Mouse (Mus musculus): Measurements from ENCODE around the gene Kat5.

The Kat5 gene

DNA sequence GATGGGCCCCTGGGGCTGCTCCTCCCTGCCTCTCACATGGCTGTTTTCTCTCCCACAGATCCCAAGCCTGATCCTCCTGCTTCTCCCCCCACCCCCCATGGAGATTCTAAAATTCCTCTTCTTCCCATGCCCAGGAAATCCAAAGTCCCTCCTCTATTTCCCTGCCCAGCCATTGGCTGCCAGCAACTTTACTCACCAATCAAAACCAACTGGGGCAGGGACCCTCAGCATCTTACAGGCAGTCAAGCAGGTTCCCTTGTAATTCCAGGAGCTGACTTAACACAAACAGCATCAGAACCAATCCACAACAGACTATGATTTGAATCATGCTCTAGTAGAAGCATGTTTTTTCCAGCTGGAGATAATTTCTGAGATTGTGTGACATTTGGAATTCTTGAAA, 19.9 kb upstream of the Kat5 start:
- no peak for DNase-seq (ENCODE audit: low spot score)

DNA sequence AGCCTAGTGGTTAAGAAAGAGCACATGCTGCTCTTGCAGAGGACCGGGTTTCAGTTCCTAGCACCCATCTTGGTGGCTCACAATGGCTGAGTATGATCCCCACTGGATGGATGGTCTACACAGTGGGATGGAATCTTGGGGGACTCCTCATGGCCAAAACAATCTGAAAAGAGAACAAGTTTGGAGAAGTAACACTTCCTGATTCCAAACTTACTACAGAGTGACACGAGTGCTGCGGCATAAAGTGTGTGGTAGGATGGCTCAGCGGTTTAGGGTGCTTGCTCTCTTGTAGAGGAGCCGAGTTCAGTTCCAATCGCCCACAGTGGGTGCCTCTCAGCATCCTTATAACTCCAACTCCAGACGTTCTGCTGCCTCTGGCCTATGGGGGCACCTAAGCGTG, 15.3 kb upstream of the Kat5 start:
- DNase-seq (ENCODE audit: low spot score): no peak

DNA sequence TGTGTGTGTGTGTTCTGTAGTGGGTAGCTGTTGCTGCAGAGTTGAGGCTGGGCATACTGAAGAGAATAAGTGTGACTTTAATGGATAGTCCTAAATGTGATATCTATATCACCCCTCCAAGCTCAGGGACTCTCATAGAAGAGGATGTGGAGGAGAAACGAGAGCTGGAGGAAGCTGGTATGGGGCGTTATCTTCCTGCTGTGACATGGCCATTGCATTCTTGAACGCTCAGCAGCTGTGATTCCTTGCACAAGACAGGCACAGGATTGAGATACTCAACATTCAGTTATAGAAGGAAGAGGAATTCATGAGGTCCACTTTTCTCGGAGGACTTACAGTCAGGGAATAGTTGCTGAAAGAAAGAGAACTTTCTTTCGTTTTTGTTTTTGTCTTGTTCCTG, 11.8 kb upstream of the Kat5 start:
- DNase-seq (ENCODE audit: low spot score): no peak

- no peak for DNase-seq (ENCODE audit: low spot score)
Measured at GRCm38 (mm10) chr19:5620007-5620406, 10.0 kb upstream of the Kat5 start.

DNA sequence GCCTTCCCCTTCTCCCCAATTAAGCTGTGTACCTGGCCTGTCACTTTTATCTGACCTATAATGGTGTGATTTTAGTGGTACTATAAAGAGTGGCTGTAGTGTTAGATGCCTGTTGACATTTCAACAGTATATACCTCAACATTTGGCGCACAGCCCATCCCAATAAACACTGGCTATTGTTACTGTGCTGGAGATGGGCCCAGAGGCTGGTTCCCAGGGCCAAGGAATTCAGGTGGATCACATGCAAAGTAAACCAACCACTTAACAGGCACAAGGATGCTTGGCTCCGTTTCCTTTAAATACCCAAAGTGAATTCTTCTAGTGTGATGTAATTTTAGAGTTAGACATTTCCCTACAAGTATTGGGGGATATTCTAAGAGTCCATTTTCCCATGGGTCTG, 4.9 kb upstream of the Kat5 start:
- DNase-seq (ENCODE audit: low spot score): no peak

- no peak for DNase-seq (ENCODE audit: low spot score)
Measured at GRCm38 (mm10) chr19:5612762-5613411, 2.9 kb upstream of the Kat5 start.

- DNase-seq (ENCODE audit: low spot score): no peak
Measured at GRCm38 (mm10) chr19:5611973-5612372, 1.9 kb upstream of the Kat5 start.

DNA sequence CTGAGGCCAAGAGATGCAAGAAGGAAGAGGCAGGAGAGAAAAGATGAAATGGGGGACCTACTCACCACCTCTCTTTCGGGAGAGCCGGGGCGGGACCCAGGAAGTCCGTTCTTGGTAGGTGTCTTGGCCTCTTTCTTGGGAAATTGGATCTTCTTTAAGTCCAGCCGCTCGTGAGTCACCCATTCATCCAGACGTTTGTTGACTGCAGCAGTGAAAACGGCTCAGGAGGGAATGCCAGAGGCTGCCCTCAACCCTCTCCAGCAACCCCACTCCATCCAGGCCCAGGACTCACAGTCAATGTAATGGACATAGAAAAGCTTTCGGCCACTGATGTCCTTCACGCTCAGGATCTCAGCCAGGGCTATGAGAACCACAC, 878 bp downstream of the Kat5 start:
- no peak for DNase-seq (ENCODE audit: low spot score)

DNA sequence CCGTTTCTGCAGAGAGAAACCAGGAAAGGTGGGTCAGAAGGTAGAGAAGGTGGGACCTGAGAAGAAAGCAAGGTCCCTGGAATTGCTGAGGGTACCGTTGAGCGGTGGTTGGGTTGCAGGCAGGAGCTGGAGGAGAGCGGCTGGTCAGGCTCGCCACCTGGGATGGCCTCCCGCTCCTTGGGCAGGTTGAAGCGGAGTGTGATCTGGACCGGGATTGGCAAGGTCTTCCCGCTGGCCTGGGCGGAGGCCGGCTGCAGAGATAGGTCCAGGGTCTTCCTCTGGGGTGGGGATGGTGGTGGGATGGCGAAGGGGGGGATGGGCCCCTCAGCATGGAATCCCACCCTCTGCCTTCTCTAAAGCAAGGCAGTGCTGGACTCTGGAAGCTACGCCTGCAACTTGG, 1.3 kb downstream of the Kat5 start:
- no peak for DNase-seq (ENCODE audit: low spot score)

- DNase-seq (ENCODE audit: low spot score): no peak
Measured at GRCm38 (mm10) chr19:5607705-5608410, 2.2 kb downstream of the Kat5 start.

DNA sequence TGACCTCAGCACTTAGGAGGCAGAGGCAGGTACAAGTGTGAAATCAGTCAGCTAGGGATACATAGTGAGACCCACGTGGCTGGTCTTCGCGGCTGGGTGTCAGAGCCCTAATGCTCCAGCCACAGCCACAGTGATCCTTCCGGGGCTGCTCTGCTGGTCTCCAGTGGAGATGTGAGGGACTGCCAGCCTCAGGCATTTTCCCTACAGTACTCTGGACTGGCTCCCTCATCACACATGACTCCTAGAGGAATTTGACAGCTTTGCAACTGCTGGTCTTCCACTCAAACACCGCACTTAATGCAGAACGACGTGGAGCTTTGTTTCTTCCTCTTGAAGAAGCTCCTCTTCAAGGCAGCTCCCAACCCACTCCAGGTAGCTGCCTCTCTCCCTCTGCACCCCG, 3.8 kb downstream of the Kat5 start:
- no peak for DNase-seq (ENCODE audit: low spot score)

- no peak for DNase-seq (ENCODE audit: low spot score)
Measured at GRCm38 (mm10) chr19:5605126-5605525, 4.9 kb downstream of the Kat5 start.

- DNase-seq (ENCODE audit: low spot score): no peak
Measured at GRCm38 (mm10) chr19:5603664-5604063, 6.4 kb downstream of the Kat5 start.

GRCm38 (mm10) chr19:5601752-5602541, 8.1 kb downstream of the Kat5 start, which contains the start of gene Rnaseh2c:
Gene Rnaseh2c (plus strand): TSS chr19:5601873.
- peak; percentile 57 for DNase-seq (ENCODE audit: low spot score)

GRCm38 (mm10) chr19:5599224-5599623, 10.8 kb downstream of the Kat5 start:
- DNase-seq (ENCODE audit: low spot score): no peak

DNA sequence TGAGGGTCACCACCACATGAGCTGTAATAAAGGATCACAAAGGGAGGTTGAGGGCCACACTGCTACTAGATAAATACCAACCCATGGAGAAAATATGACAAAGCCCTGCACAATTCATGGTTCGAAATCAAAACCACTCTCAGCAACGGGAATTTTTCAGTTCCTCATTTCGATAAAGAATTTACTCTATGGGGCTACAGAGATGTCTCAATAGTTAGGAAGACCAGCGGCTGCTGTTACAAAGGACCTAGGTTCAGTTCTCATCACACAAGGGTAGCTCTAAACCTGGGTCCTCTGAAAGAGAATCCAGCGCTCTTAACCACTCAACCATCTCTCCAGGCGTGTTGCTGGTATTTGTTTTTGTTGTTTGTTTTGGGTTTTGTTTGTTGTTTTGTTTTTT, 18.1 kb downstream of the Kat5 start:
- no peak for DNase-seq (ENCODE audit: low spot score)

DNA sequence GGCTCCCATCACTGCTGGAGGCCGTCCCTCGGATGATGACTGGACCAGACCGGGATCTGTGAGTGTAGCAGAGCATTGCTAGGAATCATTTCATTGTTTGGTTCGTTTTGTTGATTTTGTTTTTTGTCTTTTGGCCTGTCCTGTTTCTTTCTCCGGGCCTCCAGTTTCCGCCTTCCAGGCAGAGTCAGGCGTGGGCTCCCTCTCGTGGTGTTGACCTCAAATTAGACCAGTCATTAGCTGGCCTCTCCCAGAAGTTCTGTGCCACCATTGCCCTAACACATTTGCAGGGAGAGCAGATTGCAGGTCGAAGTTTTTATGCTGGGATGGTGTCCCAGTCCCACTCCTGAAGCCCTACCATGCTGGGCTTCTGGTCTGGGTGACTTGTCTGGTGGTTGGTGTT, 20.9 kb downstream of the Kat5 start:
- DNase-seq (ENCODE audit: low spot score): no peak

DNA sequence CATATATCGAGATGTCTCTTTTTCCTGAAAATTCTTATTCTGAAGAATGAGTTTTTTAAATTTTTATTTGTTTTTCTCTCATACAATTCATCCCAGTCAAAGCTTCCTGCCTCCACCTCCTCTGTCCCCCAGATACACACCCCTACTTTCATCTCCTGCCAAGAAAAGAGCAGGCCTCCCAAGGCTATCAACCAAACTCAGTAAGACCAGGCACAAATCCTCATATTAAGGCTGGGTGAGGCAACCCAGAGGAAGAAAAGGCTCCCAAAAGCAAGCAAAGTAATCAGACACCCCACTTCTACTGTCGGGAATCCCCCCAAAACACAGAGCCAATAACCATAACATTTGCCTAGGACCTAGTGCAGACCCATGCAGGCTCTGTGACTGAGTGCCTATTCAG, 28.0 kb downstream of the Kat5 start:
- no peak for DNase-seq (ENCODE audit: low spot score)

DNA sequence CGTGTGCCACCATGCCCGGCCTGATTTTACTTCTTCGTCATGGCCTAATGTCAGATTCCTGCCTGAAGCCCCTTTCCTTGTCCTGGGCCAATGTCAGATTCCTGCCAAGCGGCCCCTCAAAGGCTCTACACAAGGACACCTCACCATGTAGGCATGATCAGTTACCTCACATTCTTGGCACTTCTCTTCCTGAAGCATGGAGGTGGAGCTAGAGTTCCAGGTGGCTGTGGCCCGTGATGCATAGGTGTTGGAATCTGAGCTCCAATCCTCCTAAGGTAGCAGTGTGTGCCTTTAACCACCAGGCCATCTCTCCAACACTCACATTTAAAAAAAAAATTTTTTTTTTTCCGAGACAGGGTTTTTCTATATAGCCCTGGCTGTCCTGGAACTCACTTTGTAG, 29.3 kb downstream of the Kat5 start:
- no peak for DNase-seq (ENCODE audit: low spot score)

- DNase-seq (ENCODE audit: low spot score): no peak
Measured at GRCm38 (mm10) chr19:5579971-5580370, 30.1 kb downstream of the Kat5 start.

GRCm38 (mm10) chr19:5575336-5575735, 34.7 kb downstream of the Kat5 start:
- no peak for DNase-seq (ENCODE audit: low spot score)

DNA sequence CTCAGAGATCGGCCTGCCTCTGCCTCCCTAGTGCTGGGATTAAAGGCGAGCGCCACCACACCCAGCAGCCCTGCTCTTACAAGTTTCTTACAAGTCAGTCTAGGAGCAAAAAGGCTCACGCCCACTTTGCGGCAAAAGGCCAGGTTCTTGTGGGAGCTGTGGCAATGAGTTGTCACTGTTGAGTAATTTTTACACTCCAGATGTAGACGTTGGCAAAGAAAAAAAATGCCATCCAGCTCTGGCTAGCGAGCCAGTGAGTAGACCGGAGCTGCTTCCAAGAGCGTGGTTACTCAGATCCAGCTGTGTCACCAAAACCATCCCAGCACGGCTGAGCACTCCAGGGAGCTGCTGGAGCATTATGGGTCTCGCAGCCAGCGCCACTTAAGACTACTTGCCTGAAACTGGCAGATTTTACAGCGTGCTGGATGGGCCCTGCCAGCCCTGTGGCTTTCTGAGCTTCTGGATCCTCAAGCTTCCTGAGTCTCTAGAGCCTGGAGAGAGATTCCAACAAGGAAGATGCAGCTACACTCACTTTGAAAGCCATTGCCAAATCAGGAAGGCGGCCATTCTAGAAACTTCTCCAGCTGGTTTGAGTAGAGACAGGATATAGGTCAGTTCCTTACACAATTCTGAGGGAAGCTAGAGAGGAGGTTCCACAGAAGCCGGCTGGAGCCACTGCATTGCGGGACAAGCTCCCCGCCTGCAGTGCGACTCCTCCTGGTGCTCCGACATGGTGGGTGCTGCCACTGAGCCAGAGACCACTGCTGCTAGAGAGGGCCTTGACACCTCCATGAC, 37.5 kb downstream of the Kat5 start:
- no peak for DNase-seq (ENCODE audit: low spot score)

Measured in urinary bladder, postnatal 25 days (tissue).